Mouse (Mus musculus): ENCODE measurements around the gene Gpx3. TPM values are rescaled to one million over a fixed set of nuclear protein-coding genes. Genes with fewer than 3 reads are reported as not detected.

The Gpx3 gene
- polyA plus RNA-seq, 1 experiment: 0.79 TPM

- Histone ChIP-seq H3K4me3 (replicated peaks) (no peak overlapping the region), H3K36me3 (ENCODE audit: control insufficient read depth) (peaks cover 6% of the 10 kb centered on the region), H3K27me3 (ENCODE audit: control insufficient read depth) (no peaks in the 10 kb centered on the region), H3K9me3 (ENCODE audit: control insufficient read depth, low read length) (no peaks in the 10 kb centered on the region), H3K4me1 (ENCODE audit: control insufficient read depth) (peaks cover 3% of the 10 kb centered on the region; the same call in 1 of the 2 replicates)
- no peak for TF ChIP-seq GATA1 (IDR thresholded peaks at IDR 0.05; ENCODE audit: low read length)
These were observed 23.4 kb upstream of the Gpx3 start for GRCm38 (mm10) chr11:54878893-54879292.

- H3K27me3 ChIP-seq (ENCODE audit: control insufficient read depth): no peaks in the 10 kb centered on the region
- H3K4me3 ChIP-seq (replicated peaks): no peak overlapping the region
- no peaks in the 10 kb centered on the region for H3K9me3 ChIP-seq (ENCODE audit: control insufficient read depth, low read length)
- peaks cover 3% of the 10 kb centered on the region; the same call in 1 of the 2 replicates for H3K4me1 ChIP-seq (ENCODE audit: control insufficient read depth)
- TF ChIP-seq GATA1 (IDR thresholded peaks at IDR 0.05; ENCODE audit: low read length) (no peak), TAL1 (IDR thresholded peaks at IDR 0.05; ENCODE audit: low read length) (no peak)
- peaks cover under 1% of the 10 kb centered on the region for H3K36me3 ChIP-seq (ENCODE audit: control insufficient read depth)
These were observed 22.8 kb upstream of the Gpx3 start for GRCm38 (mm10) chr11:54879434-54879833.

- Histone ChIP-seq H3K9me3 (ENCODE audit: control insufficient read depth, low read length) (no peaks in the 10 kb centered on the region), H3K4me1 (ENCODE audit: control insufficient read depth) (peaks cover 3% of the 10 kb centered on the region), H3K27me3 (ENCODE audit: control insufficient read depth) (no peaks in the 10 kb centered on the region), H3K36me3 (ENCODE audit: control insufficient read depth) (no peaks in the 10 kb centered on the region; the same call in 1 of the 2 replicates), H3K4me3 (replicated peaks) (no peak overlapping the region)
- TF ChIP-seq GATA1 (IDR thresholded peaks at IDR 0.05; ENCODE audit: low read length) (no peak), TAL1 (IDR thresholded peaks at IDR 0.05; ENCODE audit: low read length) (no peak)
These were observed 22.3 kb upstream of the Gpx3 start for GRCm38 (mm10) chr11:54879922-54880321.

- no peaks in the 10 kb centered on the region for H3K27me3 ChIP-seq (ENCODE audit: control insufficient read depth)
- H3K4me3 ChIP-seq (replicated peaks): no peak overlapping the region
- no peaks in the 10 kb centered on the region for H3K36me3 ChIP-seq (ENCODE audit: control insufficient read depth)
- H3K4me1 ChIP-seq (ENCODE audit: control insufficient read depth): peaks cover 5% of the 10 kb centered on the region
- no peak for TF ChIP-seq GATA1 (IDR thresholded peaks at IDR 0.05; ENCODE audit: low read length)
- TF ChIP-seq TAL1 (IDR thresholded peaks at IDR 0.05; ENCODE audit: low read length): no peak
- no peaks in the 10 kb centered on the region for H3K9me3 ChIP-seq (ENCODE audit: control insufficient read depth, low read length)
These were observed 21.2 kb upstream of the Gpx3 start for GRCm38 (mm10) chr11:54881051-54881474.

- Histone ChIP-seq H3K4me3 (replicated peaks) (no peak overlapping the region), H3K36me3 (ENCODE audit: control insufficient read depth) (no peaks in the 10 kb centered on the region), H3K4me1 (ENCODE audit: control insufficient read depth) (peaks cover 5% of the 10 kb centered on the region), H3K27me3 (ENCODE audit: control insufficient read depth) (no peaks in the 10 kb centered on the region), H3K9me3 (ENCODE audit: control insufficient read depth, low read length) (no peaks in the 10 kb centered on the region)
- TF ChIP-seq TAL1 (IDR thresholded peaks at IDR 0.05; ENCODE audit: low read length) (no peak), GATA1 (IDR thresholded peaks at IDR 0.05; ENCODE audit: low read length) (no peak)
These were observed 19.6 kb upstream of the Gpx3 start for GRCm38 (mm10) chr11:54882671-54883070.

- H3K4me3 ChIP-seq (replicated peaks): no peak overlapping the region
- H3K9me3 ChIP-seq (ENCODE audit: control insufficient read depth, low read length): no peaks in the 10 kb centered on the region
- H3K27me3 ChIP-seq (ENCODE audit: control insufficient read depth): no peaks in the 10 kb centered on the region
- H3K4me1 ChIP-seq (ENCODE audit: control insufficient read depth): peaks cover 5% of the 10 kb centered on the region
- H3K36me3 ChIP-seq (ENCODE audit: control insufficient read depth): no peaks in the 10 kb centered on the region
- TF ChIP-seq GATA1 (IDR thresholded peaks at IDR 0.05; ENCODE audit: low read length) (no peak), TAL1 (IDR thresholded peaks at IDR 0.05; ENCODE audit: low read length) (no peak)
These were observed 17.9 kb upstream of the Gpx3 start for GRCm38 (mm10) chr11:54884197-54884828.

GRCm38 (mm10) chr11:54884937-54885336 is 17.3 kb upstream of the Gpx3 start:
- H3K4me3 ChIP-seq (replicated peaks): no peak overlapping the region
- no peaks in the 10 kb centered on the region for H3K9me3 ChIP-seq (ENCODE audit: control insufficient read depth, low read length)
- H3K36me3 ChIP-seq (ENCODE audit: control insufficient read depth): no peaks in the 10 kb centered on the region
- H3K4me1 ChIP-seq (ENCODE audit: control insufficient read depth): peaks cover 3% of the 10 kb centered on the region
- TF ChIP-seq TAL1 (IDR thresholded peaks at IDR 0.05; ENCODE audit: low read length): no peak
- H3K27me3 ChIP-seq (ENCODE audit: control insufficient read depth): no peaks in the 10 kb centered on the region

GRCm38 (mm10) chr11:54885406-54885805 is 16.8 kb upstream of the Gpx3 start:
- no peak for TF ChIP-seq TAL1 (IDR thresholded peaks at IDR 0.05; ENCODE audit: low read length)
- TF ChIP-seq GATA1 (IDR thresholded peaks at IDR 0.05; ENCODE audit: low read length): no peak
- H3K4me1 ChIP-seq (ENCODE audit: control insufficient read depth): peaks cover 2% of the 10 kb centered on the region; the same call in 1 of the 2 replicates
- H3K9me3 ChIP-seq (ENCODE audit: control insufficient read depth, low read length): no peaks in the 10 kb centered on the region
- no peaks in the 10 kb centered on the region for H3K27me3 ChIP-seq (ENCODE audit: control insufficient read depth)
- no peak overlapping the region for H3K4me3 ChIP-seq (replicated peaks)
- H3K36me3 ChIP-seq (ENCODE audit: control insufficient read depth): no peaks in the 10 kb centered on the region

GRCm38 (mm10) chr11:54887927-54888326 is 14.3 kb upstream of the Gpx3 start:
- Histone ChIP-seq H3K36me3 (ENCODE audit: control insufficient read depth) (no peaks in the 10 kb centered on the region), H3K27me3 (ENCODE audit: control insufficient read depth) (no peaks in the 10 kb centered on the region), H3K4me1 (ENCODE audit: control insufficient read depth) (peaks cover 2% of the 10 kb centered on the region; the same call in 1 of the 2 replicates), H3K4me3 (replicated peaks) (no peak overlapping the region), H3K9me3 (ENCODE audit: control insufficient read depth, low read length) (no peaks in the 10 kb centered on the region)
- TF ChIP-seq TAL1 (IDR thresholded peaks at IDR 0.05; ENCODE audit: low read length): no peak
- no peak for TF ChIP-seq GATA1 (IDR thresholded peaks at IDR 0.05; ENCODE audit: low read length)

- H3K36me3 ChIP-seq (ENCODE audit: control insufficient read depth): no peaks in the 10 kb centered on the region
- H3K4me1 ChIP-seq (ENCODE audit: control insufficient read depth): no peaks in the 10 kb centered on the region
- H3K4me3 ChIP-seq (replicated peaks): no peak overlapping the region
- H3K27me3 ChIP-seq (ENCODE audit: control insufficient read depth): no peaks in the 10 kb centered on the region
- TF ChIP-seq TAL1 (IDR thresholded peaks at IDR 0.05; ENCODE audit: low read length) (no peak), GATA1 (IDR thresholded peaks at IDR 0.05; ENCODE audit: low read length) (no peak)
- no peaks in the 10 kb centered on the region for H3K9me3 ChIP-seq (ENCODE audit: control insufficient read depth, low read length)
These were observed 10.9 kb upstream of the Gpx3 start for GRCm38 (mm10) chr11:54891341-54891740.

Measured in erythroblast, embryonic 14.5 days (primary cell).